Mouse (Mus musculus) hindbrain, embryonic 13.5 days (tissue): Measurements from ENCODE around the gene Mtmr4. TPM values are rescaled to one million over a fixed set of nuclear protein-coding genes. Genes with fewer than 3 reads are reported as not detected.

Experiments used
- ATAC-seq: fragments of 200-750 bp; cut with Nextera tagmentation; 2 replicates; pipeline ENCODE4 v1.8.0; 2017; ENCODE audit warnings: moderate TSS enrichment; ENCODE audit not compliant: low FRiP score
- H3K27ac ChIP-seq: fragments of 300-500 bp; sonication (generic); 2 replicates; pipeline ENCODE4 v1.5.1; 2015; ENCODE audit warnings: inconsistent platforms, mild to moderate bottlenecking, moderate library complexity
- H3K27me3 ChIP-seq: fragments of 300-500 bp; sonication (generic); 2 replicates; pipeline ENCODE4 v1.6.1; 2015; ENCODE audit warnings: mild to moderate bottlenecking, inconsistent platforms
- H3K36me3 ChIP-seq: fragments of 300-500 bp; sonication (generic); 2 replicates; pipeline ENCODE4 v1.6.1; 2015; ENCODE audit warnings: mild to moderate bottlenecking, inconsistent platforms
- H3K4me1 ChIP-seq: fragments of 300-500 bp; sonication (generic); replicated peaks from 2 replicates; pipeline ENCODE4 v1.6.1; 2015; ENCODE audit warnings: inconsistent platforms
- H3K4me2 ChIP-seq: fragments of 300-500 bp; sonication (generic); 2 replicates; pipeline ENCODE4 v1.6.1; 2015; ENCODE audit warnings: inconsistent platforms, mild to moderate bottlenecking, moderate library complexity
- H3K4me3 ChIP-seq: fragments of 300-500 bp; sonication (generic); 2 replicates; pipeline ENCODE4 v1.5.1; 2015; ENCODE audit warnings: mild to moderate bottlenecking, inconsistent platforms
- H3K9ac ChIP-seq: fragments of 300-500 bp; sonication (generic); 2 replicates; pipeline ENCODE4 v1.6.1; 2015; ENCODE audit warnings: mild to moderate bottlenecking, inconsistent platforms
- H3K9me3 ChIP-seq: fragments of 300-500 bp; sonication (generic); 2 replicates; pipeline ENCODE4 v1.6.1; 2016; ENCODE audit warnings: inconsistent platforms
- WGBS: fragments of 180-500 bp; shearing (Covaris S2); methylation state at CpG from one replicate; pipeline ENCODE4 v1.1.7; 2015; 5-methylcytosine and 5-hydroxymethylcytosine counted together
- polyA plus RNA-seq: library from polyadenylated mRNA; unstranded; fragments of >200 nt; fragmentation: Nextera tagmentation; extraction: Ambion mirVana; gene quantifications from 2 replicates; pipeline ENCODE4 v1.2.1, GENCODE M21; 2015

Mtmr4 gene
- polyA plus RNA-seq, 1 experiment from 2014 or later = 60.4 TPM

DNA sequence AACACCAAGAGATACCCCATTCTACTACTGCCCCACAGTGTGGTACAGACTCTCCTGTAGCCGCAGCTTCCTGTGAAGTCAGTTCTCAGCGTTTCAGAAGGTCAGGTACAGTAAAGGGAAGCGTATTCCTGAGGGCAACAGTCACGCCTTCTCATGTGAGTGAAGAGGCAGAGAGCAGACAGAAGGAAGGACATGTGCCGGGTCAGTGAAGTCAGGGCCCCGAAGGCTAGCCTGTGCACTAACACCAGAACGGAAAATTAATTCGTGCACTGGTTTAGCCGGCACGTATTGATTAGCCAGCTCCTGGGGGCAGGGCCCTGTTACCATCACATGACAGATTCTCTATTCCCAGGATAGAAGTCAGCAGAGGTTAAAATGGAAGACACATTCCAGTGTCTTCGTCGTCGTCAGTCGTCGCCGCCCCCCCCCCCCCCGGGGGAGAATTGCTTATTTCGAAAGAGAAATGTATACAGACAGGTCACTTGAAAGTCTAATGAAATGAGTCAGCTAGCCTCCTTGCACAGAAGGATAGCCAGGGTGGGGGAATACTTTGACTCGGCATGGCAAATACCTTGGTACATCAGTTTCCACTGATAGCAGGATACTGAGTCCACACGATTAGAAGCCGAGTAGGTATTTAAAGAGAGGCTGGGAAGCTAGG, 17.3 kb upstream of the Mtmr4 start:
- 67% methylated on average over 21 of the region's 21 CpGs for WGBS
- H3K9ac ChIP-seq = no peak overlapping the region
- H3K4me1 ChIP-seq = peaks cover 25% of the 10 kb centered on the region
- H3K4me3 ChIP-seq = no peak overlapping the region
- no peaks in the 10 kb centered on the region for H3K9me3 ChIP-seq
- no peak overlapping the region for H3K27ac ChIP-seq
- peaks cover 12% of the 10 kb centered on the region; the same call in 1 of the 2 replicates for H3K27me3 ChIP-seq
- ATAC-seq = no peak
- H3K36me3 ChIP-seq = no peaks in the 10 kb centered on the region
- H3K4me2 ChIP-seq = no peak overlapping the region

DNA sequence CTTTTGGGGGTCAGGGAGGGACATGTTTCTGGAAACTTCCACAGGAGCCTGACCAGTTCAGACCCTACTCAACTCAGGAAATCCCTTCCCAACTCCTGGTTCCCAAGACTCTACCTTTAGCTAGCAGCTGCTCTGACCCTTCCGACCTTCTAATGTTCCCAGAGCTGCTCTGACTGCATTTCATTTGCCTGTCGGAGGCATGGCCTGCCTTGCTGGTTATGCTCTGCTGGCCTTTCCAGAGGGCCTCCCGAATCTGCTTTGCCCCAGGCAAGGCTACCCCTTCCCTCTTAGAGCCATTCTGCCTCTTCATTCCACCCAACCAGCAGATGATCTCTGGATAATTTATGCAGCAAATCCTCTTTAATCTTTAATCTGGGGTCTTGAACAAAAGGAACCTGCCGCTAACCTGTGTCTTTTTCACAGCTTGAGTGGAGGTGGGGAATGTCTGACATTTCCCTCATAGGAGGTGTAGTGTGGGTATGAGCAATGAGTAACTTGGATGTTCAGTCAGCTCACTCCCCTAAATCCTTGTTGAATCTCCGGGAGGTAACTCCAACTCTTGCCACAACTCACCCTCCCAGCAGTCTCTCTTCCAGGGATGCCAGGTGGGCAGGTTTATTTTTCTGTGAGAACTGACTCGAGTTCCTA, 14.2 kb upstream of the Mtmr4 start:
- Histone ChIP-seq H3K36me3 (no peaks in the 10 kb centered on the region), H3K27me3 (peaks cover 12% of the 10 kb centered on the region; the same call in 1 of the 2 replicates), H3K9me3 (no peaks in the 10 kb centered on the region), H3K4me3 (peak overlapping the region; percentile 63), H3K4me2 (peak overlapping the region; percentile 86), H3K27ac (no peak overlapping the region), H3K9ac (peak overlapping the region; percentile 76), H3K4me1 (peaks cover 25% of the 10 kb centered on the region)
- WGBS = 24% methylated on average over 6 of the region's 6 CpGs
- ATAC-seq = no peak

DNA sequence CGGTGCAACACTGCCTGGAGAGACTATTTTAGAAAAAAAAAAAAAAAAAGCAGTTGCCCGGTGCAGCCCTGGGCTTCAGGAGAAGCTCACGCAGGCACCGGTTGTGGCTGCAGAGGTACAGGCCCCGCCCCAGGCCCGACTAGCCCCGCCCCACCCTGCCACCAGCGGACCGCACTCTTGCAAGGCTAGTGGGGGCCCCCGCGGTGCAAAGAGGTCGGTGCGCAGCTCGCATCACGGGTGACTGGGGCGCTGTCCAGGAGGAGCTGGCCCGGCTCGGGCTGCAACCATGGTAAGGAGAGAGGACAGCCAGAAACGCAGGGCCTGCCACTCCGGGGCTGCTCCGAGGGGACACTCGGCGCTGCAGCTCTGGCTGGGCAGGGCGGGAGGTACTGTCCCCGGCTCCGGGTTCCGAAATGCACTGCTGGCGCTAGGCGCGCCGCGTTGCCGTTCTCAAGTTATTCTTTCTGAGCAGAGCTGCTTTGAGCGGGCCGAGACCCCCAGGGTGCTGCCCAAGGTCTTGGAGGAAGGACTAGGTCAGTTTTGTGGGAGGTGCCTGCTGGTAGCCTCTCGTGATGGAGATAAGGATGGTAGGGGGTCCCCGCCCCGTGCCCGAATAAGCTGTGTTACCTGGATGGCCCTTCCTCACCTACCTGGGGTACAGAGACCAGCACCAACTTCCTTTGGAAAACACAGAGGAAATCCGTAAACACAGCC, 13.6 kb upstream of the Mtmr4 start:
- H3K36me3 ChIP-seq = no peaks in the 10 kb centered on the region
- peak overlapping the region; percentile 86 for H3K4me2 ChIP-seq
- H3K9ac ChIP-seq = peak overlapping the region; percentile 76
- H3K4me1 ChIP-seq = peaks cover 25% of the 10 kb centered on the region
- peaks cover 12% of the 10 kb centered on the region; the same call in 1 of the 2 replicates for H3K27me3 ChIP-seq
- ATAC-seq = peak; percentile 78
- peak overlapping the region; percentile 25 for H3K27ac ChIP-seq
- no peaks in the 10 kb centered on the region for H3K9me3 ChIP-seq
- H3K4me3 ChIP-seq = peak overlapping the region; percentile 63
- WGBS = under 1% methylated on average over 39 of the region's 40 CpGs

DNA sequence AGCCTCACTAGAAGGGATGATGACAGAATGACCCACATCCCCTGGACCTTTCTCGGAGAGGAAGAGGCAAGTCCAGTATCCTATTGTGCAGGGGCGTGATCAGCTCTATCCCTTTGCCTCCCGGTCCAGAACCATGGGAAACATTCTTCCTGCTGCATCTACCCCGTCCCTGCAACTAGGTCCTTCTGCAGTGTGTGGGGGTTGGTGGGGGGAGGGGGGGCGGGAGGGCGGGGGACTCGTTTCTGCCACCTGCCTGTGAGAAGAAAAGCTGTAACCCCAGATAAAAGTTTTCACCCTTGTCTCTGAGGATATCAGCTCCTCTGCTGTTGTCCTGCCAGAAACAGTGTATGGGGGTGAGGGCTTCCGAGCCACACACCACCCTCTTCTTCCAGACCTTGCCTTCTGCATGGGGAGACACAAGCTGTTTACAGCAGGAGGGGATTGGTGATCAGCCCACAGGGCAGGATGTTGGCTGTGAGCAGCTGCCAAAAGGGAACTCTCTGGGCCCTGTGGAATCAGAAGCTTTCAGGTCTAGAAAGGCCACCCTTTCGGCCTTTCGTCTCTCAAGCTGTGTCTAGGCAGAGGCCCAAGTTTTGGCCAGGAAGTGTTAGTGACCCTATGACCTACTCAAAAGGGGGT, 12.9 kb upstream of the Mtmr4 start:
- Histone ChIP-seq H3K27ac (peak overlapping the region; percentile 14; the same call in 1 of the 2 replicates), H3K4me1 (peaks cover 25% of the 10 kb centered on the region), H3K4me2 (peak overlapping the region; percentile 86), H3K4me3 (peak overlapping the region; percentile 63), H3K36me3 (no peaks in the 10 kb centered on the region), H3K9ac (peak overlapping the region; percentile 76), H3K27me3 (peaks cover 12% of the 10 kb centered on the region; the same call in 1 of the 2 replicates), H3K9me3 (no peaks in the 10 kb centered on the region)
- ATAC-seq = peak; percentile 53
- WGBS = 14% methylated on average over 10 of the region's 10 CpGs

DNA sequence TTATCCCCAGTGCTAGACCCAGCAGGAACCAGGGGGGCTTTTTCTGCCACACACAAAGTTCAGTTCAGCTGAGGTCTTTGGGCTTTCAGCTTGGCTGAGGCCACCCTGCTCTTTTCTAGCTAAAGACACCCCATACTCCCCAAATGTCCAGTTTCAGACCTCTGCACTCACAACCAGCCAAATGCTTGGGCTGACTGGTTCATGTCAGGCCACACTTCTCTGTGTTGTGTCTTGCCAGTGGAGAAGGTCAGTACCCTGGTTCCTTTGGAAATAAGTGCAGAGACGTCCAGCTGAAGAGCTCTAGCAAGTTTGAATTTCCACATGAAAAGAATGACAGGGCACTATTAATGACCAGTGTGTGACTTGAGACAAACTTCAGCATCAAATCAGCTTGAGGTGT, 12.2 kb upstream of the Mtmr4 start:
- ATAC-seq = no peak
- Histone ChIP-seq H3K9ac (no peak overlapping the region), H3K27ac (no peak overlapping the region), H3K4me1 (peaks cover 22% of the 10 kb centered on the region), H3K27me3 (peaks cover 12% of the 10 kb centered on the region; the same call in 1 of the 2 replicates), H3K4me2 (no peak overlapping the region), H3K4me3 (no peak overlapping the region), H3K36me3 (no peaks in the 10 kb centered on the region), H3K9me3 (no peaks in the 10 kb centered on the region)
- WGBS = 39% methylated on average over 1 of the region's 1 CpGs

DNA sequence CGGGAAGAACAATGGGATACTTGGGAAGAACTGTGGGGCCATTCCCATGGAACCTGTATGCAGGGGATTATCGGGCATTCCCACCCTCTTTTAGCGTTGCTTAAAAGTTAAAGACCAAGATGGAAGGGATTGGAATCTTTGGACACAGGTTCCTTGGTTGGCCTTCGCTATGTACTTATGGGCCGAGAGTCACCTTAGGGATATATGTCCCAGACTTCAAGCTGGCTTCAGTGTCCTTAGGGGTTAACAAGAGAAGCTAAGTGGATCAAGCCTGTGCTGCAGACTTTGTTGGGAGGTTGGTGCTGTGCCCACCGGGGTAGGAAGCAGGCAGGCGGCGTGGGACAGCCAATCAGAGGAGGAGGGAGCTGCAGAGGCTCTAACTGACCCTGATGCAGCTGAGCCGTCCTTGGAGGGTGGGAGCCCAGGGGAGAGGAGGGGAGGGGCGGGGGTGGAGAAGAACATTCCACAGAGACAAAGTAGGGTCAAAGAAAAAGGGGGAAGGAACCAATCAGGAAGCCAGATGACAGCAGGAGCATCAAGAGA, 11.3 kb upstream of the Mtmr4 start:
- no peak overlapping the region for H3K4me3 ChIP-seq
- WGBS = 48% methylated on average over 10 of the region's 10 CpGs
- H3K36me3 ChIP-seq = no peaks in the 10 kb centered on the region
- no peak for ATAC-seq
- no peak overlapping the region for H3K9ac ChIP-seq
- H3K4me1 ChIP-seq = peaks cover 22% of the 10 kb centered on the region
- H3K4me2 ChIP-seq = no peak overlapping the region
- no peaks in the 10 kb centered on the region for H3K9me3 ChIP-seq
- H3K27ac ChIP-seq = no peak overlapping the region
- peaks cover 12% of the 10 kb centered on the region; the same call in 1 of the 2 replicates for H3K27me3 ChIP-seq

DNA sequence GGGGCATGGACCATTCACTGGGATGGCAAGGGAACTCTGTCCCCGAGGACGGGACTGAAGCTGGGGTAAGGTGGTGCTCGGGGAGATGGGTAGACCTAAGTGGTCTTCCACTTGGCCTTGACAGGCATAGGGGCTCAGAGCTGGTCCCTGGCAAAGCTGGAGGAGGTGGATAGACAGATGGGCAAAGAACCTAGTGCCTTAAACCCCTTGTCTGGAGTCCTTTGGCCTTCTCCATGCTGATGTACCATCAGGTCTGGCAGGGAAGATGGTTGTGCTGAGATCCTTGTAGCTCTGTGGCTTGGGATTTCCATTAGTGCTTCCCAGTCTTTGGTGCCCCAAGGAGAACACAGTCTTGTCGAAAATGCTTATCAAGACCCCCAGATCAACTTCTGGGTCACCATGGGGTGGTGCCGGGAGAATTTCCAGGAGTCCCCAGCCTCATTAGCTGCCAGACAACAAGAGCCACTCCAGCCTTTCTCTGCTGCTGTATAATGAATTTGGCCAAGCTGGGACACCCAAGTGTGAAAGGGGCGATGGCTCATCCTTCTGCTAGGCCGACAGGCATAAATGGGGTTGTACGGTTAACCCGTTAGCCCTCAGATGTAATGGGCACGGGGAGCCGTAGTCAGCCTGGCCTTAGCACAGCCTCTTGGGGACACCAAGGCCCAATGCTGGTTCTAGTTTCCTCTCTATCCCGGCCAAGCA, 10.6 kb upstream of the Mtmr4 start:
- Histone ChIP-seq H3K27me3 (peaks cover 11% of the 10 kb centered on the region; the same call in 1 of the 2 replicates), H3K4me2 (no peak overlapping the region), H3K4me3 (no peak overlapping the region), H3K4me1 (peaks cover 22% of the 10 kb centered on the region), H3K9ac (no peak overlapping the region), H3K36me3 (no peaks in the 10 kb centered on the region), H3K9me3 (no peaks in the 10 kb centered on the region), H3K27ac (no peak overlapping the region)
- 92% methylated on average over 12 of the region's 12 CpGs for WGBS
- ATAC-seq = no peak

DNA sequence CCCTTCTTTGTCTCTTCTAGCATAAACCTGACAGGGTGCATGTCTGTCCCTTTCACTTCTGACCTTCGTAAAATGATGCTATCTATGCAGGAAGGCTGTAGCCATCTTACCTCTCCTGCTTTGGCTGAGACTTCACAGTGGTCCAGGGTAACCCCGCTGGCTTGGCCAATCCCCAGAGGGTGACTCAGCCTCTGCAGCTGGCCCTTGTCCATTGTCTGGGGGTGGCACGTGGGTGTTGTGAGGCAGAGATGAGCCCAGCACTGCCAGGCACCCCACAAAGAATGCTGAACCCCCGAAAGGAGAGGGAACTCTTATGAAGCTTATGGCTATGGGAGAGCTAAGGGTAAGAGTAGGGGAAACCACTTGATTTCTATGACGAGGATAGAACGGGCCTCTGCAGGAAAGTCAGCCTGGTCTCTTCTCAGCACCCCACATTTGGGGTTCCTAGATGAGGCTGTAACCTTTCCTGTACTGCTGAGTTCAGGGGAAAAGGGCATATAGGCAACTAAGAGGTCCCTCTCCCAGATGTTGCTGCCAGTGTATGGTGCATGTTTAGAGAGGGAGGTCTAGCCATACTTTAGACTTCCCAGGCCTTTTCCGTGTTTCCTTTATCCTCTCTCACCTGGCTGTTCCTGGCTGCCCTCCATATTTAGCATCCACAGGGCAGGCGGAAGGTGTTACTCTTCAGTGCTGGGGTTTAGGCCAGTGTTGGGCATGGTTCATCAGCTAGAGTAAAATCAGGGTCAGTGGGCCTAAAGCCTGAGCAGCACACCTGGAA, 9.8 kb upstream of the Mtmr4 start:
- 85% methylated on average over 8 of the region's 8 CpGs for WGBS
- no peak for ATAC-seq
- no peak overlapping the region for H3K27ac ChIP-seq
- H3K4me1 ChIP-seq = peaks cover 22% of the 10 kb centered on the region
- H3K36me3 ChIP-seq = no peaks in the 10 kb centered on the region
- H3K4me2 ChIP-seq = no peak overlapping the region
- H3K9ac ChIP-seq = no peak overlapping the region
- H3K27me3 ChIP-seq = 0 out of 2 replicates have a peak, but pooled peaks cover 3% of the 10 kb centered on the region
- no peaks in the 10 kb centered on the region for H3K9me3 ChIP-seq
- no peak overlapping the region for H3K4me3 ChIP-seq

DNA sequence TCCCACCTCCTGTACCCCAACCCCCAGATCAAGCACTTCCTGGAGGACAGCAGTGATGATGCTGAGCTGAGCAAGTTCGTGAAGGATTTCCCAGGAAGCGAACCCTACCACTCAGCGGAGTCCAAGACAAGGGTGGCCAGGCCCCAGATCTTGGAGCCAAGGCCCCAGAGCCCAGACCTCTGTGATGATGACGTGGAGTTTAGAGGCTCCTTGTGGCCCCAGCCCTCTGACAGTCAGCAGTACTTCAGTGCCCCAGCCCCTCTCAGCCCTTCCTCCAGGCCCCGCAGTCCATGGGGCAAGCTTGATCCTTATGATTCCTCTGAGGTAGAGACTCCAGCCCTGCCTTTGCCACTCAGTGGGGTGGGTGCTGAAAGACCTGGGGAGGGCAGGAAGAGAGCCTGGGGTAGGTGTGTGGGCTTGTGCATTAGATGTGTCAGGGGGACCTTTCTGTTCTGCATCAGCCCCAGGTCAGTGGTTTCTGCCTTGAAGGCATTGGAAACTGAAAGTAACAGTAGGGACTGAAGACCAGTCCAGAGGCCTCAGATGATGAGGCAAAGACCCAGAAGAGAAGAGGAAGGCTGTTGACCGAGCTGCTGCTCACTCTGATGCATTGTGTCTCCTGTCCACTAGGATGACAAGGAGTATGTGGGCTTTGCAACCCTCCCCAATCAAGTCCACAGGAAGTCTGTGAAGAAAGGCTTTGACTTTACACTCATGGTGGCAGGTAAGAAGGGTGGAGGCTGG, 8.5 kb upstream of the Mtmr4 start:
- Histone ChIP-seq H3K27ac (no peak overlapping the region), H3K9ac (no peak overlapping the region), H3K27me3 (no peaks in the 10 kb centered on the region), H3K4me2 (no peak overlapping the region), H3K36me3 (no peaks in the 10 kb centered on the region), H3K9me3 (no peaks in the 10 kb centered on the region), H3K4me3 (no peak overlapping the region), H3K4me1 (peaks cover 10% of the 10 kb centered on the region)
- WGBS = 85% methylated on average over 6 of the region's 6 CpGs
- no peak for ATAC-seq

DNA sequence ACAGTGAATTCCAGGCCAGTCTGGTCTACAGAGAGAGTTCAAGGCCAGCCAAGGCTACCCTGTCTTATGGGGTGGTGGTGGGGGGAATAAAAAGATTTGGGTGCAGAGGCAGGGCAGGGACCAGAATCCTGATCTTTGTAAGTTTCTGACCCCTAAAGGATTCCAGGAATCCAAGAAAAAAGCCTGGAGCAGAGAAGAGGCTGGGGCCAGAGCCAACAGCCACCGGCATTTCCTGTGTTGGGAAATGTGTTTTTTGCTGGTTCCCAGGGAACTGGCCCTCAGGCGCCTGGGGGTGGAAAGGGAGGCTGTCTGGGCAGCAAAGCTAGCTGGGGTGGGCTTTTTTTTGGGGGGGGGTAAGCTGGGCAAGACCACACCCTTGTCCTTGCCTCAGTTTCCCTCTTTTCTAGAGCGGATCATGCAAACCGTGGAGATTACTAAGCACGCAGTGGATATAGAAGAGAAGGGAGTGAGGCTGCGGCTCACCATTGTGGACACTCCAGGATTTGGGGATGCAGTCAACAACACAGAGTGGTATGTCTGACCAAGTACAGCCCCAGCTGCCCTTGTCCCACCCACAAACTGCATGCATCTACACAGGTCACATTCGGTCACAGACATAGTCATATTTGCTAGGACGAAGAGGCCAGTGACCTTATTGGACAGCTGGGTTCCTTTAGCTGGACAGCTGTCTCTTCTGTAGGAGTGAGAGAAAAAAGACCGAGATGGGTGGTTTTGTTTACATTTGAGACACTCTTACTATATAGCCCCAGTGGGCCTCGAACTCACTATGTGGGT, 7.1 kb upstream of the Mtmr4 start:
- Histone ChIP-seq H3K27ac (no peak overlapping the region), H3K4me1 (peaks cover 12% of the 10 kb centered on the region), H3K9ac (no peak overlapping the region), H3K4me2 (no peak overlapping the region), H3K9me3 (no peaks in the 10 kb centered on the region), H3K36me3 (no peaks in the 10 kb centered on the region), H3K27me3 (no peaks in the 10 kb centered on the region), H3K4me3 (no peak overlapping the region)
- ATAC-seq = no peak
- 85% methylated on average over 10 of the region's 10 CpGs for WGBS
